Mouse (Mus musculus): ENCODE measurements around the gene Caml. TPM values are rescaled to one million over a fixed set of nuclear protein-coding genes. Genes with fewer than 3 reads are reported as not detected.

Caml gene
- polyA plus RNA-seq, 1 experiment = 27.8 TPM

DNA sequence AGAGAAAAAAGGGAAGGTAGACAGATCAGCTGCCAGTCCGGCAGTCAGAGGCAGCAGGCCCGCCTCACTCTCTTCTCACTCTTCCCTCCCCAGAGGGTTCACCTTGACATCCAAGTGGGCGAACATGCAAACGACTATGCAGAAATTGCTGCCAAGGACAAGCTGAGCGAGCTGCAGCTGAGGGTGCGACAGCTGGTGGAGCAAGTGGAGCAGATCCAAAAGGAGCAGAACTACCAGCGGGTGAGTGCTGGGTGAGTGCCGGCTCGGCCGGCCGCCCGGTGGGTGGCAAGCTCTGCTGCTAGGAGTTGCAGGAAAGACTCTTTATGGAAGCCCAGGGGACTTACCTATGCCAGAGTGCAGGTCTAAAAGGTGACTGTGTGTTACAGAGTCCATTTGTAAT is 27.4 kb upstream of the Caml start:
- Histone ChIP-seq H3K79me2 (ENCODE audit: control insufficient read depth, insufficient read depth) (peaks cover 20% of the 10 kb centered on the region), H3K36me3 (ENCODE audit: control insufficient read depth, insufficient read depth) (peaks cover 16% of the 10 kb centered on the region), H3K4me2 (ENCODE audit: low read depth) (no peak overlapping the region), H3K27me3 (ENCODE audit: control insufficient read depth, insufficient read depth, insufficient read length) (no peaks in the 10 kb centered on the region), H3ac (ENCODE audit: control insufficient read depth, insufficient read length) (no peak overlapping the region), H3K4me3 (no peak overlapping the region)
- TF ChIP-seq E2F4 (IDR thresholded peaks at IDR 0.05; ENCODE audit: insufficient read depth) (no peak), REST (IDR thresholded peaks at IDR 0.05; ENCODE audit: insufficient read depth, insufficient read length) (no peak), USF1 (IDR thresholded peaks at IDR 0.05; ENCODE audit: low read depth) (no peak), MYOG (IDR thresholded peaks at IDR 0.05; ENCODE audit: control insufficient read depth in 1 of 3, insufficient read depth in 1 of 3, insufficient read length in 2 of 3, low read depth in 2 of 3) (peak in 2 of 3 experiments; percentile 24 to 43), POLR2A (IDR thresholded peaks at IDR 0.05; ENCODE audit: insufficient read length, low read depth) (no peak)

DNA sequence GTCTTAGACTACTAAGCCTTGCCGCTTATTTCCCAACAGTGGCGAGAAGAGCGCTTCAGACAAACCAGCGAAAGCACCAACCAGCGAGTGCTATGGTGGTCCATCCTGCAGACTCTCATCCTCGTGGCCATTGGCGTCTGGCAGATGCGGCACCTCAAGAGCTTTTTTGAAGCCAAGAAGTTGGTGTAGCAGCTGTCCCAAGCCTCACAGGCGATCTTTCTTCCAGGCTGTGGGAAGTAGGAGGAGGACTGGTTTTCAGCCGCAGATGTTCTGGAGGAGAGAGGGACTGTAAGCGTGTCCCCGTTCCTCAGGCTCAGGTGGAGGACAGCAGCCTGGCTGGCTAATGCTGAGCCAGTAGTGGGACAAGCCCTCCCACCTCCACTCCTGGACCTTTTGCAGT is 26.0 kb upstream of the Caml start:
- H3K36me3 ChIP-seq (ENCODE audit: control insufficient read depth, insufficient read depth) = peaks cover 16% of the 10 kb centered on the region
- no peak overlapping the region for H3K4me3 ChIP-seq
- no peak overlapping the region for H3ac ChIP-seq (ENCODE audit: control insufficient read depth, insufficient read length)
- no peaks in the 10 kb centered on the region for H3K27me3 ChIP-seq (ENCODE audit: control insufficient read depth, insufficient read depth, insufficient read length)
- TF ChIP-seq MYOD1 (IDR thresholded peaks at IDR 0.05; ENCODE audit: control insufficient read depth in 1 of 3, insufficient read length in 2 of 3, low read depth in 2 of 3) = no peak
- no peak for TF ChIP-seq TCF12 (IDR thresholded peaks at IDR 0.05; ENCODE audit: insufficient read depth, poor library complexity, severe bottlenecking)
- TF ChIP-seq MAX (IDR thresholded peaks at IDR 0.05; ENCODE audit: low read depth) = no peak
- no peak for TF ChIP-seq SRF (IDR thresholded peaks at IDR 0.05; ENCODE audit: control insufficient read depth, insufficient read length, low read depth)
- no peak for TF ChIP-seq TCF3 (IDR thresholded peaks at IDR 0.05; ENCODE audit: insufficient read length, low read depth)
- no peak for TF ChIP-seq E2F4 (IDR thresholded peaks at IDR 0.05; ENCODE audit: insufficient read depth)
- TF ChIP-seq MYOG (IDR thresholded peaks at IDR 0.05; ENCODE audit: control insufficient read depth in 1 of 3, insufficient read depth in 1 of 3, insufficient read length in 2 of 3, low read depth in 2 of 3) = no peak
- TF ChIP-seq USF1 (IDR thresholded peaks at IDR 0.05; ENCODE audit: low read depth) = no peak
- TF ChIP-seq CEBPB (IDR thresholded peaks at IDR 0.05; ENCODE audit: insufficient read depth, poor library complexity, severe bottlenecking) = no peak
- no peak for TF ChIP-seq POLR2AphosphoS2 (IDR thresholded peaks at IDR 0.05; ENCODE audit: insufficient read length, low read depth)
- H3K4me2 ChIP-seq (ENCODE audit: low read depth) = no peak overlapping the region
- H3K79me2 ChIP-seq (ENCODE audit: control insufficient read depth, insufficient read depth) = peaks cover 21% of the 10 kb centered on the region

DNA sequence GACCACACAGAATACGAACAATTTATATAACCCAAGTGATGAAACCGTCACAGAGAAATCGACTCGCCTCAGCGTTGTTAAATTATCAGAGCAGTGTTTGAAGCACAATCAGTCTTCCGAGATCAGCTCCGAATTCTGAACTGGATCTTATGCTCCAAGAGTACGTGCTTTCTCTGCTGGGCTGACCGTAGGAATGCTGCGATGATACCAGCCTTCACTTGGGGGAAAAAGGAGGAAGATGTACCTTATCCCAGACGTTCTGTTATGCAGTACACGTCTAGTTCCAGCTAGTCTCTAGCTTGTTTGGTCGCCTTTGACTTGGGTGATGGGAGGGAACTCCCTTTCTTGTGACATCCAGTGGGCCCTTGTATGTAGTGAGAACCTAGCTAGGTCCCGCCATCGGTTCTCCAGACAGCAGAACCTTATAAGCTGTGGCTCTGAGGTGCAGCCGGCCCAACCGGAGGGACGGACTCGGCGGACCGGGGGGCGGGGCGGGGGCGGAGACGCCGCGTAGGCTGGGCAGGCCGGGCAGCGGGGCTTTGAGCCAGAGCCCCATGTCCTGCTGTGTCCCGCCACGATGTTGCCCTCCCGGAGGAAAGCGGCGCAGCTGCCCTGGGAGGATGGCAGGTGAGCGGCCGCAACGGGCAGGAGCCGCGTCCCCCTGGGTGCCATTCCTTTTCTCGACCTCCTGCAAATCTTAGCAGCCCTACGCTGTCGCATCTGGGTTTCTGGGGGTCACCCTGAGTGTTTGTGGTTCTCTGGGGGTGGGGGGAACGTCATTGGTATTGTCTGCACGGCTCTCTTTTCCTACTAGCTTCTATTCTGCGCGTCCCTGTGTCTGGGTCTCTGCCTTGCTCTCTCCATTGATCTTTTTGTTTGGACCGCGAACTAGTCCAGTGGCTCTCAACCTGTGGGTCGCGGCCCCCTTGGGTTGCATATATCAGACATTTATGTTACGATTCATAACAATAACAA is 23.0 kb upstream of the Caml start, which contains the start of gene B4galt7:
Gene B4galt7 (plus strand): TSS at position 331 of the 975 bp plus-strand sequence.
- Histone ChIP-seq H3ac (ENCODE audit: control insufficient read depth, insufficient read length) (peak within 1 kb of the TSS; percentile 42), H3K36me3 (ENCODE audit: control insufficient read depth, insufficient read depth) (peaks cover 14% of the 10 kb centered on the region), H3K4me2 (ENCODE audit: low read depth) (peak within 1 kb of the TSS; percentile 76), H3K4me3 (peak within 1 kb of the TSS; percentile 54), H3K27me3 (ENCODE audit: control insufficient read depth, insufficient read depth, insufficient read length) (no peaks in the 10 kb centered on the region), H3K79me2 (ENCODE audit: control insufficient read depth, insufficient read depth) (peaks cover 19% of the 10 kb centered on the region)
- TF ChIP-seq TCF12 (IDR thresholded peaks at IDR 0.05; ENCODE audit: insufficient read depth, poor library complexity, severe bottlenecking) (no peak), CEBPB (IDR thresholded peaks at IDR 0.05; ENCODE audit: insufficient read depth, poor library complexity, severe bottlenecking) (no peak), USF1 (IDR thresholded peaks at IDR 0.05; ENCODE audit: low read depth) (no peak), MAX (IDR thresholded peaks at IDR 0.05; ENCODE audit: low read depth) (no peak), TCF3 (IDR thresholded peaks at IDR 0.05; ENCODE audit: insufficient read length, low read depth) (no peak), SRF (IDR thresholded peaks at IDR 0.05; ENCODE audit: control insufficient read depth, insufficient read length, low read depth) (no peak), REST (IDR thresholded peaks at IDR 0.05; ENCODE audit: insufficient read depth, insufficient read length) (no peak), POLR2AphosphoS2 (IDR thresholded peaks at IDR 0.05; ENCODE audit: insufficient read length, low read depth) (peak; percentile 87), E2F4 (IDR thresholded peaks at IDR 0.05; ENCODE audit: insufficient read depth) (peak; percentile 62), MYOD1 (IDR thresholded peaks at IDR 0.05; ENCODE audit: control insufficient read depth in 1 of 3, insufficient read length in 2 of 3, low read depth in 2 of 3) (peak in 1 of 3 experiments; percentile 74), MYOG (IDR thresholded peaks at IDR 0.05; ENCODE audit: control insufficient read depth in 1 of 3, insufficient read depth in 1 of 3, insufficient read length in 2 of 3, low read depth in 2 of 3) (peak in 2 of 3 experiments; percentile 52 to 62), POLR2A (IDR thresholded peaks at IDR 0.05; ENCODE audit: insufficient read length, low read depth) (peak; percentile 91)

DNA sequence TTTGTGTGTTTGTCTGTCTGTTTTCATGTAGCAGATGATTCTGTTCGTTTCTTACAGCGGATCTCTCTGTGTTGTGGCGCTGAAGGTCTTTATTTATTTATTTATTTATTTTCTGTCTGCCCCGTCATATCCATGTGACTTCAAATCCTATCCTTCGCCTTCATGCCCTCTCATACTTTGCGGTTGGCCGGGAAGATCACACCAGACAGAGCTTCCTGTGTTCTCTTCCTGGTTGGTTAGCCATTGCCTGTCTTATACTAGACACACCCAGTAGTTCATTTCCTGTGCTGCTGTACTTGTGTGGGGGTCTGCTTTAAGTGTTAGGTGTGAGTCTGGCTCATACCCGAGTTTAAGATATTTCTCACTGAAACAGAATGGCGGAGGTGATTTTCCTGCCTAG is 22.1 kb upstream of the Caml start:
- H3ac ChIP-seq (ENCODE audit: control insufficient read depth, insufficient read length) = peak overlapping the region; percentile 42
- peaks cover 19% of the 10 kb centered on the region for H3K79me2 ChIP-seq (ENCODE audit: control insufficient read depth, insufficient read depth)
- H3K27me3 ChIP-seq (ENCODE audit: control insufficient read depth, insufficient read depth, insufficient read length) = no peaks in the 10 kb centered on the region
- peak overlapping the region; percentile 54 for H3K4me3 ChIP-seq
- peak overlapping the region; percentile 76 for H3K4me2 ChIP-seq (ENCODE audit: low read depth)
- TF ChIP-seq MYOG (IDR thresholded peaks at IDR 0.05; ENCODE audit: control insufficient read depth in 1 of 3, insufficient read depth in 1 of 3, insufficient read length in 2 of 3, low read depth in 2 of 3) (no peak), USF1 (IDR thresholded peaks at IDR 0.05; ENCODE audit: low read depth) (no peak), CEBPB (IDR thresholded peaks at IDR 0.05; ENCODE audit: insufficient read depth, poor library complexity, severe bottlenecking) (no peak), POLR2A (IDR thresholded peaks at IDR 0.05; ENCODE audit: insufficient read length, low read depth) (no peak), E2F4 (IDR thresholded peaks at IDR 0.05; ENCODE audit: insufficient read depth) (no peak), TCF3 (IDR thresholded peaks at IDR 0.05; ENCODE audit: insufficient read length, low read depth) (no peak), MAX (IDR thresholded peaks at IDR 0.05; ENCODE audit: low read depth) (no peak), TCF12 (IDR thresholded peaks at IDR 0.05; ENCODE audit: insufficient read depth, poor library complexity, severe bottlenecking) (no peak), SRF (IDR thresholded peaks at IDR 0.05; ENCODE audit: control insufficient read depth, insufficient read length, low read depth) (no peak), POLR2AphosphoS2 (IDR thresholded peaks at IDR 0.05; ENCODE audit: insufficient read length, low read depth) (no peak), REST (IDR thresholded peaks at IDR 0.05; ENCODE audit: insufficient read depth, insufficient read length) (no peak), MYOD1 (IDR thresholded peaks at IDR 0.05; ENCODE audit: control insufficient read depth in 1 of 3, insufficient read length in 2 of 3, low read depth in 2 of 3) (no peak)
- peaks cover 9% of the 10 kb centered on the region for H3K36me3 ChIP-seq (ENCODE audit: control insufficient read depth, insufficient read depth)

Data from myocyte (in vitro differentiated cells).